Mouse (Mus musculus) MEL (cell line): ENCODE results near the gene Dlk1. TPM values are rescaled to one million over a fixed set of nuclear protein-coding genes. Genes with fewer than 3 reads are reported as not detected.

Experiments
- DNase-seq: peaks from one replicate; pipeline ENCODE4 v3.0.0; 2011; ENCODE audit warnings: low read depth, low spot score
- H3K27ac ChIP-seq: 2 replicates; pipeline ENCODE4 v1.5.1; 2012; ENCODE audit warnings: low read depth, mild to moderate bottlenecking, control low read depth, low read length, moderate library complexity; ENCODE audit not compliant: control insufficient read depth
- H3K27me3 ChIP-seq, 2 experiments: fragments of 150-350 bp in 1 of 2; sonication (generic) in 1 of 2; 2 replicates each; pipeline ENCODE4 v1.6.1; 2012; ENCODE audit warnings: low read length in 2 of 2, mild to moderate bottlenecking in 2 of 2, improper control_type of control experiment in 1 of 2, moderate library complexity in 1 of 2; ENCODE audit not compliant: insufficient read depth in 2 of 2, control insufficient read depth in 1 of 2
- H3K36me3 ChIP-seq, 2 experiments: 2 replicates each; pipeline ENCODE4 v1.6.1; 2012 to 2014; ENCODE audit warnings: low read length in 2 of 2, improper control_type of control experiment in 1 of 2, inconsistent platforms in 1 of 2, mild to moderate bottlenecking in 1 of 2; ENCODE audit not compliant: insufficient read depth in 2 of 2, control insufficient read depth in 1 of 2
- H3K4me1 ChIP-seq, 2 experiments: fragments of 150-350 bp in 1 of 2; sonication (generic) in 1 of 2; 2 replicates each; pipeline ENCODE4 v1.6.1; 2012; ENCODE audit warnings: low read length in 2 of 2, improper control_type of control experiment in 1 of 2, mild to moderate bottlenecking in 1 of 2; ENCODE audit not compliant: insufficient read depth in 2 of 2, control insufficient read depth in 1 of 2
- H3K4me3 ChIP-seq, 2 experiments: fragments of 150-350 bp in 1 of 2; sonication (generic) in 1 of 2; 2 replicates each; pipeline ENCODE4 v1.5.1; 2012; ENCODE audit warnings: low read depth in 2 of 2, low read length in 2 of 2, mild to moderate bottlenecking in 2 of 2, moderate library complexity in 2 of 2, control low read depth in 1 of 2, improper control_type of control experiment in 1 of 2; ENCODE audit not compliant: control insufficient read depth in 1 of 2, insufficient read depth in 1 of 2
- H3K79me2 ChIP-seq: 2 replicates; pipeline ENCODE4 v1.6.1; 2012; ENCODE audit warnings: mild to moderate bottlenecking, low read length, moderate library complexity; ENCODE audit not compliant: control insufficient read depth, poor library complexity, insufficient read depth
- H3K9ac ChIP-seq: 2 replicates; pipeline ENCODE4 v1.6.1; 2012; ENCODE audit warnings: low read depth, mild to moderate bottlenecking, control low read depth, low read length, moderate library complexity; ENCODE audit not compliant: control insufficient read depth, poor library complexity, severe bottlenecking
- H3K9me3 ChIP-seq: fragments of 150-350 bp; sonication (generic); replicated peaks from 2 replicates; pipeline ENCODE4 v1.6.1; 2012; ENCODE audit warnings: mild to moderate bottlenecking, low read length, improper control_type of control experiment, moderate library complexity; ENCODE audit not compliant: insufficient read depth
- BHLHE40 ChIP-seq: IDR thresholded peaks from 2 replicates; pipeline ENCODE4 v1.6.1; 2012; ENCODE audit warnings: low read depth, mild to moderate bottlenecking, inconsistent platforms, low read length, improper control_type of control experiment, borderline replicate concordance
- CTCF ChIP-seq, 3 experiments: IDR thresholded peaks in 2 of 3; conservative IDR thresholded peaks in 1 of 3; 2 replicates each; pipeline ENCODE4 v1.5.1; 2011 to 2012; ENCODE audit warnings: low read length in 3 of 3, low read depth in 2 of 3, mild to moderate bottlenecking in 2 of 3, improper control_type of control experiment in 1 of 3, inconsistent platforms in 1 of 3, mixed read lengths in 1 of 3, moderate library complexity in 1 of 3; ENCODE audit not compliant: control insufficient read depth in 1 of 3, insufficient read depth in 1 of 3, poor library complexity in 1 of 3, severe bottlenecking in 1 of 3
- ELF1 ChIP-seq: IDR thresholded peaks from 2 replicates; pipeline ENCODE4 v1.6.1; 2014; ENCODE audit warnings: low read depth, mild to moderate bottlenecking, inconsistent platforms, low read length, improper control_type of control experiment, moderate library complexity
- ETS1 ChIP-seq: IDR thresholded peaks from 2 replicates; pipeline ENCODE4 v1.6.1; 2012; ENCODE audit warnings: low read depth, mild to moderate bottlenecking, inconsistent platforms, low read length, improper control_type of control experiment, moderate library complexity
- GABPA ChIP-seq: IDR thresholded peaks from 2 replicates; pipeline ENCODE4 v1.6.1; 2012; ENCODE audit warnings: low read depth, mild to moderate bottlenecking, inconsistent platforms, low read length, improper control_type of control experiment, moderate library complexity
- GATA1 ChIP-seq: IDR thresholded peaks from 2 replicates; pipeline ENCODE4 v1.6.1; 2011; ENCODE audit warnings: low read depth, low read length, improper control_type of control experiment
- JUND ChIP-seq: IDR thresholded peaks from 2 replicates; pipeline ENCODE4 v1.6.1; 2011; ENCODE audit warnings: low read depth, mild to moderate bottlenecking, improper control_type of control experiment, low read length
- MAFK ChIP-seq: IDR thresholded peaks from 2 replicates; pipeline ENCODE4 v1.6.1; 2011; ENCODE audit warnings: low read depth, mild to moderate bottlenecking, low read length, improper control_type of control experiment, borderline replicate concordance
- MAZ ChIP-seq: IDR thresholded peaks from 2 replicates; pipeline ENCODE4 v1.6.1; 2012; ENCODE audit warnings: low read depth, mild to moderate bottlenecking, inconsistent platforms, low read length, improper control_type of control experiment
- MYB ChIP-seq: IDR thresholded peaks from 2 replicates; pipeline ENCODE4 v1.6.1; 2011; ENCODE audit warnings: mild to moderate bottlenecking, low read depth, low read length, improper control_type of control experiment
- MYC ChIP-seq: IDR thresholded peaks from 2 replicates; pipeline ENCODE4 v1.6.1; 2011; ENCODE audit warnings: low read depth, mild to moderate bottlenecking, low read length, improper control_type of control experiment, moderate library complexity
- POLR2AphosphoS2 ChIP-seq: IDR thresholded peaks from 2 replicates; pipeline ENCODE4 v1.6.1; 2011; ENCODE audit warnings: low read length, improper control_type of control experiment
- POLR2AphosphoS5 ChIP-seq: IDR thresholded peaks from 2 replicates; pipeline ENCODE4 v1.6.1; 2012; ENCODE audit warnings: low read depth, borderline replicate concordance, mild to moderate bottlenecking, inconsistent platforms, low read length, moderate library complexity, mixed read lengths
- SMC3 ChIP-seq: IDR thresholded peaks from 2 replicates; pipeline ENCODE4 v1.6.1; 2011; ENCODE audit warnings: low read depth, low read length, improper control_type of control experiment
- TAL1 ChIP-seq: IDR thresholded peaks from 2 replicates; pipeline ENCODE4 v1.6.1; 2012; ENCODE audit warnings: mild to moderate bottlenecking, inconsistent platforms, low read length, moderate library complexity, mixed read lengths
- TBP ChIP-seq: IDR thresholded peaks from 2 replicates; pipeline ENCODE4 v1.8.0; 2011; ENCODE audit warnings: low read depth, low read length, improper control_type of control experiment
- TCF12 ChIP-seq: IDR thresholded peaks from 2 replicates; pipeline ENCODE4 v1.6.1; 2014; ENCODE audit warnings: low read depth, mild to moderate bottlenecking, inconsistent platforms, low read length, improper control_type of control experiment, moderate library complexity
- UBTF ChIP-seq: IDR thresholded peaks from 2 replicates; pipeline ENCODE4 v1.6.1; 2012; ENCODE audit warnings: low read depth, mild to moderate bottlenecking, inconsistent platforms, low read length, improper control_type of control experiment, moderate library complexity, borderline replicate concordance; ENCODE audit not compliant: insufficient read depth
- USF1 ChIP-seq: IDR thresholded peaks from 2 replicates; pipeline ENCODE4 v1.6.1; 2014; ENCODE audit warnings: low read depth, mild to moderate bottlenecking, inconsistent platforms, low read length, improper control_type of control experiment, moderate library complexity
- USF2 ChIP-seq, 2 experiments: IDR thresholded peaks; 2 replicates each; pipeline ENCODE4 v1.6.1; 2011 to 2012; ENCODE audit warnings: improper control_type of control experiment in 2 of 2, low read length in 2 of 2, borderline replicate concordance in 1 of 2, inconsistent platforms in 1 of 2, low read depth in 1 of 2, mild to moderate bottlenecking in 1 of 2; ENCODE audit not compliant: insufficient read depth in 1 of 2
- ZC3H11A ChIP-seq: IDR thresholded peaks from 2 replicates; pipeline ENCODE4 v1.6.1; 2012; ENCODE audit warnings: low read depth, mild to moderate bottlenecking, inconsistent platforms, low read length, improper control_type of control experiment
- ZMIZ1 ChIP-seq: IDR thresholded peaks from 2 replicates; pipeline ENCODE4 v1.6.1; 2012; ENCODE audit warnings: low read depth, mild to moderate bottlenecking, inconsistent platforms, low read length, improper control_type of control experiment, moderate library complexity
- ZNF384 ChIP-seq: IDR thresholded peaks from 2 replicates; pipeline ENCODE4 v1.6.1; 2012; ENCODE audit warnings: low read depth, mild to moderate bottlenecking, inconsistent platforms, low read length, improper control_type of control experiment
- polyA plus RNA-seq, 2 experiments: library from polyadenylated mRNA; stranded (reverse) in 1 of 2; unstranded in 1 of 2; fragments of >175 nt in 1 of 2; fragments of >200 nt in 1 of 2; gene quantifications; 2 replicates each; pipeline versions ENCODE4 v1.2.1 to v1.2.4; 2012; ENCODE audit warnings: low replicate concordance in 2 of 2, low read depth in 1 of 2; ENCODE audit not compliant: insufficient read length in 2 of 2, insufficient read depth in 1 of 2, missing spikeins in 1 of 2
- total RNA-seq: library from RNA; depleted of rRNA; stranded (reverse); fragments of 300-350 nt; gene quantifications from 2 replicates; pipeline ENCODE4 v1.2.3, GENCODE M21; 2012

The Dlk1 gene
- total and polyA plus RNA-seq, 3 experiments = not detected

DNA sequence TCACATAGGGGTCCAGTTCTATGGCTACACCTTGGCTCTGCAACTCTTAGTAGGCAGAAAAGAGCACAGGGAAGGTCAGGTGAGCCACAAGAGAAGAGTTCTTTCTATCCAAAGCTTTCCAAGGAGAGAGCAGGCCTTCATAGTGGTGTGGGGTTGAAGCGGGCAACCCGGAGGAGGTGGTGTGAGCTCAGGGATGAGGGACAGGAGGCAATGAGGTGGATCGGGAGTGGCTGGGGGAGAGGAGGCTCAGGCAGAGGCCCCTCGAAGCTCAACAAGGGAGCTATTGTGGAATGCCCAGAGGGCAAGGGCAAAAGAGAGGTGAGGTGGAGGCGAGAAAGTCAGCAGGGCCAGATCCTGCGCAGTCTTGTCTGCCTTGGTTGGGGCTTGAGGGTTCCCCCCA is 43.8 kb downstream of the Dlk1 start:
- H3K4me3 ChIP-seq = no peak overlapping the region
- no peaks in the 10 kb centered on the region for H3K27me3 ChIP-seq
- TF ChIP-seq GABPA = no peak
- TF ChIP-seq UBTF = no peak
- TF ChIP-seq ZNF384 = no peak
- TF ChIP-seq USF2 (IDR thresholded peaks at IDR 0.05; ENCODE audit: borderline replicate concordance in 1 of 2, insufficient read depth in 1 of 2, low read depth in 1 of 2, low read length in 2 of 2) = no peak
- no peak for TF ChIP-seq USF1
- TF ChIP-seq ETS1 = no peak
- no peak for TF ChIP-seq MAFK
- no peak for TF ChIP-seq TCF12
- TF ChIP-seq GATA1 = no peak
- no peak for TF ChIP-seq POLR2AphosphoS2
- TF ChIP-seq TAL1 = no peak
- TF ChIP-seq ZMIZ1 = no peak
- no peak for TF ChIP-seq TBP
- no peak for TF ChIP-seq CTCF (IDR thresholded peaks at IDR 0.05 in 2 of 3, conservative IDR thresholded peaks at IDR 0.05 in 1 of 3; ENCODE audit: control insufficient read depth in 1 of 3, insufficient read depth in 1 of 3, low read depth in 2 of 3, low read length in 3 of 3, poor library complexity in 1 of 3, severe bottlenecking in 1 of 3)
- H3K9me3 ChIP-seq = no peaks in the 10 kb centered on the region
- H3K9ac ChIP-seq = no peak overlapping the region
- no peak overlapping the region for H3K27ac ChIP-seq
- peaks cover 0 to 2% of the 10 kb centered on the region in 2 experiments; a peak in 1 of 4 replicates for H3K36me3 ChIP-seq
- H3K4me1 ChIP-seq = no peaks in the 10 kb centered on the region
- H3K79me2 ChIP-seq = no peaks in the 10 kb centered on the region
- no peak for DNase-seq

GRCm38 (mm10) chr12:109500992-109501391 is 48.4 kb downstream of the Dlk1 start:
- H3K36me3 ChIP-seq = peaks cover 0 to 2% of the 10 kb centered on the region in 2 experiments; a peak in 1 of 4 replicates
- H3K9me3 ChIP-seq = no peaks in the 10 kb centered on the region
- H3K27ac ChIP-seq = no peak overlapping the region
- no peaks in the 10 kb centered on the region for H3K79me2 ChIP-seq
- no peak for DNase-seq
- TF ChIP-seq ELF1 (no peak), TAL1 (no peak), JUND (no peak), ZC3H11A (no peak), SMC3 (no peak), BHLHE40 (no peak), MYB (no peak), MYC (no peak), MAZ (no peak), CTCF (IDR thresholded peaks at IDR 0.05 in 2 of 3, conservative IDR thresholded peaks at IDR 0.05 in 1 of 3; ENCODE audit: control insufficient read depth in 1 of 3, insufficient read depth in 1 of 3, low read depth in 2 of 3, low read length in 3 of 3, poor library complexity in 1 of 3, severe bottlenecking in 1 of 3) (no peak), POLR2AphosphoS5 (no peak)
- no peaks in the 10 kb centered on the region for H3K4me1 ChIP-seq
- H3K4me3 ChIP-seq = no peak overlapping the region
- H3K27me3 ChIP-seq = no peaks in the 10 kb centered on the region
- H3K9ac ChIP-seq = no peak overlapping the region
